Mouse (Mus musculus) frontal cortex, adult 2 months (tissue): ENCODE measurements at regions not wholly inside any gene's neighbourhood (a gene's known extent, or its start where the extent isn't known, plus 50 kb on each side); places are given as distances from the start of the nearest gene placed in this dataset.
A peak's percentile ranks its signal among the peaks of the same experiment; 100 is the strongest.

ENCODE experiments used
- DNase-seq, 2 experiments: peaks; one replicate each; pipeline ENCODE4 v3.0.0; 2022; ENCODE audit warnings: low spot score in 1 of 2; ENCODE audit errors: extremely low spot score in 1 of 2

DNA sequence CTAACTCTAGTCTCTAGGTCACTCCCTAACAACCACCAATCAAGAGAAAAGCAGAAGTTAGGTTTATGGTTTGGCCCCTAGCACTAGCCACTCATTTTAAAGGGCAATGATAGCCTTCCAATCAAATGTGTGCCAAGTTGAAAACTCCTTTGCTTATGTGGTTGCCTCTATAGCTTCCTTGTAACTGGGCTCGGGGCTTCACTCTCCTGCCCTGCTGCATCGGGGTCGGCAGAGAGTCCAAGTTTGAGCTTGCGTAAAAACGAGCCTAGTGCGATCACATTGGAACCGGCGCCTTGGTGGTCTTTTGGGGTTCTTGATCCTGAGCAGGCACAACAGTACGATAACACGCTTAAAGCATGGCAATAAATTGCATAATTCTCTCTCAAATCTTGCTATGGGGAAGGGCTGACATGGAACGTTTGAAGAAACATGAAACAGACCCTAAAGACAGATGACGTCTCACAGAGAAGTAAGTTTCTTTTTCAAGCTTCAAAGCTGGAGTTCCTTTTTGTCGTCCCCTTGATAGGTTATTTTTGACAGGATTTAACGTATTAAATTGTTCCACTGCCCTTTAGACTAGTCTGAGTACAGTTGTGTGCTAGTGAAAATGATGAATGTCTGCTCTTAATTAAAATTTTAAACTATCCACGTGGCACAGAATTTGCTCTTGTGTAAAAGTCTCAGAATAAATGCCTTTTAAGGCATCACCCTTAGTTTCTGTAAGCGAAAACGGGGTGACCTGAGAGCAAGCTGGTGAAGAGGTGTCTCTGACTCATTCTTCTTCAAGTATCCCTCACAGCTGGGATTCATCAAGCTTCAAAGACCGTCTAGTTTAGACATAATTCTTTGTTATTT, 52.0 kb downstream of the 4930426L09Rik start:
- no peak for DNase-seq

- DNase-seq = no peak
Observed at GRCm38 (mm10) chr2:19055500-19055899, 57.4 kb downstream of the 4930426L09Rik start.

DNA sequence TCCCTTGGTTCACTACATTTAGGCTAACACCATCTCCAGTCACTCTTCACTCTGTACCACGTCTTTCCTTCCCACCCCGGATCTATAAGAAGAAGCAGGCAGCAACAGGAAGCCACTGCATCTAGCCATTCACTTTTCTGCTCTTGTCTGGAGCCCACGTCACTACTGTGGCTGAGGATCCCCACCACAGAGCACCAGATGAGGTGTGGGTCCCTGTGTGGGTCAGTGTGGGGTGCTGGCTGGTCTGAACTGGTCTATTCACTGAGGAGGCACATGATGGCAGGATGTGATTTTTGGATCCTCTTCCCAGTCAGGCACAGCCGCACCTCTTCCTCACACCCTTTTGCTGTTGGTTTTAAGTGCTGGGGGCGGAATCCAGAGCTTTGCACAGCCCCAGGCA, 59.7 kb downstream of the 4930426L09Rik start:
- no peak for DNase-seq

DNA sequence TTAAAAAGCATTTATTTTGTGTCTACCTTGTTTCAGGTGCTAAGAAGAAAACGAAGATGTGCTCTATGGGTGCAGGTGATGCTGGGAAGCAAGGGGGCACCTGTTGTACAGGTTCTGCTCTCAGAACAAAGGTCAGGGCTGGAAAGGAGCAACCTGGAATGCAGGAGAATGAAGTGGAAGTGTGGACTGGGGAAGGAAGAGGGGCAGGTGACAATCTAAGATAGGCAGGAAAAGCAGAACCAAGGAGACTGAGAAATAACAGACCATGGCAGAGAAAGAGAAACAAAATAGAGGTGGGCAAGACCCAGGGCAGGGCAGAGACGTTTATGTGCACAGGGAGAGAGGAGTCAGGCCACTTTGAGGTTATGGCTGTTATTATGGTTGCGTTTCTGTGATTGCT, 60.6 kb downstream of the 4930426L09Rik start:
- DNase-seq = no peak

DNA sequence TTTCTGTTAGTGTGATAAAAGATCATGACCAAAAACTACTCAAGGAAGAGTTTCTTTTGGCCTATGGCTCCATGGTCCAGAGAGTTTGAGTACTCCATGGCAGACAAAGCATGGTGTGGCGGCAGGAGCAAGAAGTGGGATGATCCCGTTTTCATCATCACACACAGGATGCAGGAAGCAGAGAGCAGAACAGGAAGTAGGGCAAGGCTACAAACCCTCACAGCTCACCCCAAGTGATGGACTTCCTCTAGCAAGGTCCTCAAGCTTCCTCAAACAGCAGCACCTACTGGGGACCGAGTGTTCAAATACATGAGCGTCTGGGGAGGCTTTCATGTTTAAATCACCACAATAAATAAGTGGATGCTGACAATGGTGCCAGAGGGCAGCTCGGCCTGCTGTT, 61.1 kb downstream of the 4930426L09Rik start:
- no peak for DNase-seq

GRCm38 (mm10) chr2:19060218-19060915, 62.2 kb downstream of the 4930426L09Rik start:
- DNase-seq = no peak

GRCm38 (mm10) chr2:19064560-19065362, 66.6 kb downstream of the 4930426L09Rik start:
- no peak for DNase-seq

DNA sequence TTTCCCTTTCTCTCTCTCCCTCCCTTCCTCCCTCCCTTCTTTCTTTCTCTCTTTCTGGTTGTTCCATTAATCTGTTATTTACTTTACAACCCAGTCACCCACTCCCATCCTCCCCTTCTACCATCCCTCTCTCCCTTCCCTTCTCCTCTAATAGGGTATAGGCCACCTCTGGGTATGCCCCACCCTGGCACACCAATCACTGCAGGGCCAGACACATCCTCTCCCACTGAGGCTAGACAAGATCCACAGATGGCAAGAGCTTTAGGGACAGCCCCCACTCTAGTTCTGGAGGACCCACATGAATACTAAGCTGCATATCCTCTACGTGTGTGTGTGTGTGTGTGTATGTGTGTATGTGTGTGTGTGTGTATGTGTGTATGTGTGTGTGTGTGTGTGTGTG, 67.4 kb downstream of the 4930426L09Rik start:
- no peak for DNase-seq

- DNase-seq = no peak
Observed at GRCm38 (mm10) chr2:19068161-19068560, 70.0 kb downstream of the 4930426L09Rik start.

- DNase-seq = no peak
Observed at GRCm38 (mm10) chr2:19083816-19084215, 85.7 kb downstream of the 4930426L09Rik start.

GRCm38 (mm10) chr2:19085105-19085504, 87.0 kb downstream of the 4930426L09Rik start:
- no peak for DNase-seq

GRCm38 (mm10) chr2:19086167-19086566, 88.0 kb downstream of the 4930426L09Rik start:
- no peak for DNase-seq

GRCm38 (mm10) chr2:19086621-19087020, 88.5 kb downstream of the 4930426L09Rik start:
- DNase-seq = no peak

DNA sequence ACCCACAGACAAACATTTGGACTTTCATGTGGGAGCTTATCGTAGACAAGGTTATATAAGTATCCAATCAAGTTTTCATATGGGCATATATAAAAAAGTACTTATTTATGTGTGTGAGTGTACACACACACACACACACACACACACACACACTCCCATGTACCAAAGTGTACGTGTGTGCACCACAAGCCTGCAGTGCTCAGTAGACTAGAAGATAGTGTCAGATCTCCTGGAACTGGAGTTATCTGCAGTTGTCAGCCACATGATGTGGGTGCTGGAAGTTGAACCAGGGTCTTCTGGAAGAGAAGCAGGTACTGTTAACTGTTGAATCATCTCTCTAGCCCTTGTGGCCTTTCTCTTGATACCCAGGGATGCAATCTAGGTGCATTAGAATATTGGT, 99.7 kb upstream of the Armc3 start:
- DNase-seq = no peak

GRCm38 (mm10) chr2:19108753-19109152, 90.3 kb upstream of the Armc3 start:
- peak; percentile 26 to 35 for DNase-seq

DNA sequence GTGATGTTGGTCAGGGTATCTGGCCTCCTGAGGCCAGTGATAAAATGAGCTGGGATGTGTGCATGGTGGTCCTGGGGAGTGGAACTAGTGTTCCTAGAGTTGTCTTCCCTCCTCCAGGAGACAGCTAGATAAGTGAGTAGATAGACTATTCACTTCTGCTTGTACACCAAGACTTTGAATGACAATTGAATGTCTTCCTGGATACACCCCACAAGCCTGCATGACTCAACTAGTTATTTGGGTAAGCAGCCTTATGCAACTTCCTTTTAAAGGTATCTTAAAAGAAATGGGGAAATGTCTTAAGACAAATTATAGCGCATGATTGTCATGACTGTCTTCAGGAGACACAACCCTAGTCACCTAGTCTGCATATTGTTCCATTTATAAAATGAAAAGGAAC, 79.2 kb upstream of the Armc3 start:
- no peak for DNase-seq

DNA sequence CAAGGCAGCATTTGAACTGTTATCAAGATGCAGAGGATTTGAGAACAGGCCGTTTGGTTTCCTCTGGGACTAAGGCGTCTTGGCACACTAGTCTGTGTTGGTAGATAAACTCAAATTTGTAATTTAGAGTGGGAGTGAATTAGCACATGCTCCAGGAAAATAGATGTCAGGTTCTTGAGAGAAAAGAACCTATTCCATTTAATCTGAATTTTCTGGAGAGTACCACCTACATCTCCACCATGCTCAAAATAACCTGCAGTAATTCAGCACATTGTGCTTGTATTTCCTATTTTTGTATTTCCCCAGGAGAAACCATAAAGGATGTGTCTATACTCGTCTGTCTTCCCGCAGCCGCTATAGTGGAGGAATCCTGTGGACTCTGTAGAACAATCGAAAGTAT, 66.2 kb upstream of the Armc3 start:
- DNase-seq = peak; percentile 16 to 32

- no peak for DNase-seq
Observed at GRCm38 (mm10) chr2:19142586-19142985, 56.5 kb upstream of the Armc3 start.

GRCm38 (mm10) chr2:19145412-19145811, 53.7 kb upstream of the Armc3 start:
- DNase-seq = no peak

GRCm38 (mm10) chr2:19145881-19146280, 53.2 kb upstream of the Armc3 start:
- DNase-seq = peak in 1 of 2 experiments; percentile 46

DNA sequence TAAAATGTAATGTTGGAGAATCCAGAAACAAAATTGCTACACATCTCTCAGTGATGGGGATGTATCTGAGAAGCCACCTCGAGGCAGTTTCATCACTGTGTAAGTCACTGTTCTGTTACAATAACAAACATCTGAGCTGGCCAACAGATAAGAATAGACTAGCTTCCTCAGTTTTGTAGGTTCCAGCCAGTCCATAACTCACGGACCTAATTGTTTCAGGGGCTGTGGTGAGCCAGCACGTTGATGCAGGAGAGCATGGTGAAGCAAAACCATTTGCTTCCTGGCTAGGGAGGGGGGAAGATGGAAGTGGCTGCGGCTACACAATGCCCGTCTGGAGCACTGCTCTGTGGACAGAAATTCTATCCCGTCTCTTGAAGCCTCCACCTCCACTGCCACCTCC, 52.8 kb upstream of the Armc3 start:
- no peak for DNase-seq
